Mouse (Mus musculus) cerebellum, postnatal 4 days (tissue): ENCODE measurements around the gene Ccdc38.
A peak's percentile ranks its signal among the peaks of the same experiment; 100 is the strongest.

Source experiments
- DNase-seq, 2 experiments: peaks; one replicate each; pipeline ENCODE4 v3.0.0; 2022; ENCODE audit warnings: low spot score in 2 of 2, mixed read lengths in 1 of 2

The Ccdc38 gene

DNA sequence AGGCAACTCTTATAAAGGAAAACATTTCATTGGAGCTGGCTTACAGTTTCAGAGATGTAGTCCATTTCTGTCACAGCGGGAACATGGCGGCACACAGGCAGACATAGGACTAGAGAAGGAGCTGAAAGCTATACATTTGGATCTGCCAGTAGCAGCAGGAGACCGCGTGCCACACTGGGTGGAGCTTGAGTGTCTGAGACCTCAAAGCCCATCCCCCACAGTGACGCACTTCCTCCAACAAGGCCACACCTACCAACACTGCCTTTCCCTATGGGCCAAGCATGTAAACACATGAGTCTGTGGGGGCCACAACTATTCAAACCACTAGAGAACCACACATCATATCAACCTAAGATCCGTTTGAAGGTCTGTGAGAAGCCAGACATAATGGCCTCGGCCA is 68.8 kb downstream of the Ccdc38 start:
- DNase-seq = no peak

DNA sequence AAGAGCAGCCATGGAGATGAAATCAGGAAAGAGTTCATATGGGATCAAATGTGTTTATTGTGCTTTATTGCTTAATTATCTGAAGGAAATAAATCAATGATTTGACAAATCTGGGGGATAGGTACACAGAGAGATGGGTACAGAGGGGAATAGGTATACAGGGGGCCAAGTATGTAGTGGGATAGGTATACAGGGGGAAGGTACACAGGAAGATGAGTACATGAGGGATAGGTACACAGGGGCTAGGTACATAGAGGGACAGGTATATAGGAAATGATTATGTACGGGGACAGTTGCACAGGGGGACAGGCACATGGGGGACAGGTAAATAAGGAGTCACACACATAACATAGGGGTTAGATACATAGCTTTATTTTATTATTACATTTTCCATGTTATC is 70.5 kb downstream of the Ccdc38 start:
- DNase-seq = no peak

DNA sequence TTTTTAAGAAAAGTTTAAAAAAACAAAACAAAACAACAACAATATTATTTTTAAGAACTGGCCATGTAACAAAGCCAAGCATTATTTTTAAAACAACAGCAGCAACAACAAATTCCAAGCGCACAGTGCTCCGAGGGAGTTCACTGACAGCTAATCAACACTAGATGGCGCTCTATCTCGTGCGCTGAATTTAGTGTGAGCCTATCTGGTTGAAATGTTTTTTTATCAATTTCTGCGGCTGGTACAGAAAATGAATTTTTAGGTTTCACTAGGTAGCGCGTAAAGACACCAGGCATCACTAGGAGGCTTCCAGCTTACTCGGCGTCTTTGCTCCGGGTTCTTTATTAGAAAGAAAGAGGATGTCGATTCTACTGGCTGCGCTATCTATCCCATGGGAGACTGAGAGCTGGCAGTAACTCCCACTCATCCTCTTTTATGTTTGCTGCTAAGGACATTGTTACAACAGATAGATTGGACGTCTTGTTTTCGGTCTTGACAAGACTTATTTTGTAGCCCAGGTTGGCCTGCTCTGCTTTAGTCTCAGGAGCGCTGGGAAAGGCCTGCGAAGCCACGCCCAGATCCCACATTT is 71.1 kb downstream of the Ccdc38 start:
- peak in 1 of 2 experiments; percentile 26 for DNase-seq

DNA sequence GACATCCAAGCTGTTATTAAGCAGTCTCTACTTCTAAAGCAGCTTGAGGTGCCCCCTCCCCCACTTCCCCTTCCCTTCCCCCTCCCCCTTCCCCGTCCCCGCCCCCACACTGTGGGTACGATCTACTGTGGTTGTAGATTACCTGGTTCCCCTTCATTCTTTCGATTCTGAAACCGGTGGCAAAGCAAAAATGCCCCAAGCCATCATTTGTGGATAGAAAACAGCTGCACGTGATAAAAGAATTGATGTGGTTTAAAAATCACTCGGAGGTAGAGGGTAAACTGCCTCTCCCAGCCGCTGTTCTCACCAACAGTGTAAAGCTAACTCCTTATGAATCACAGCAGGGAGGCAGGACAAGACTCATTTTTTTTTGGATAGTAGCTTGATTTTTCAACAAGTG is 74.4 kb downstream of the Ccdc38 start:
- no peak for DNase-seq

DNA sequence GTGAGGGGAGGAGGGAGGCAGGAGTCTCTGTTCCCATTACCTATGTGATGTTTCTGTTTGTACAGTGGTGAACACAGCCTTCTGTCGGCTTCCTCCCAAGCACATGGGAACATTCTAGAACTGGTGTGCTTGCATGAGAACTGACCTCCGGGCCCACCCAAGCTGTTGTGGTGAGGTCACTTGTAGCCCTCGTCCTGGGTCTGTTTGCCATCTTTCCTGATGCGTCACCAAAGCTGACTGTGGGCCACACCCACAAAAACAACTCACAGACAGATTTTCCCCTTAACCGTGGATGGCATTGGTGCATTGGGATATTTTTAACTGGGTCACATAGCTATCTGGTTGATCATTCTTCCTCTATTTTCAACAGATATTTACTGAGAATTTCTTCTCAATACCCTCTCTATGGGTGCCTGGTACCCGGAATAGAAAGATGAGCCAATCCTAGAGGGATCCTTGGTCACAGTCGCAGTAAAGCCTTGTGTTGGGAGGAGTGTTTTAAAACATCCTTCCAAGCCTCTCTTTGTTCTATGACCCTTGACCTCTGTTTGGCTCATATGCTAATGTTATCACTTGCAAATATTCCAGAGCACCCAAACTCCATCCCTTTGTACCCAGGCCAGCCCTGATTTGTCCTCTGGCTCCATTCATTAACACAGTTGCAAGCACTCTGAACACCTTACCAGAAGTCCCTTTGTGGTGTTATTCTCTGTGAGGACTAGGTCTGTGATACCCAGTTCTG is 80.2 kb downstream of the Ccdc38 start:
- DNase-seq = no peak

DNA sequence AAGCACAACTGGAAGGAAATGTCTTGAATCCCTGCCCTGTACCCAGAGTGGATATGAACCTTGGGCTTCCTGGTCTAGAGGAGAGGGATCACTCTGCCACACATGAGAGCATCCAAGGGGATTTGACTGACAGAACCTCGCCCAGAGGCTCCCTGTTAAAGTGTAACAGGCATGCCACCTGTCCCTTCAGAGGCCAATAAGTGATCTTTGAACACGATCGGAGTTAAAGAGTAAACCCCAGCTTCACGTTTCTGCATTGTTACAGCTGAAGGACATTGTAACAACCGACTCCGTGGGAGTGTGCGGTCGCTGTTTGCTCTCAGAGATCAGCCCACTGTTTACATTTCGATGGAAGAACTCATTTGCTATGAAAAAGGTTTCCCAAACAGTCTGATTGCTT is 83.3 kb downstream of the Ccdc38 start:
- DNase-seq = no peak

DNA sequence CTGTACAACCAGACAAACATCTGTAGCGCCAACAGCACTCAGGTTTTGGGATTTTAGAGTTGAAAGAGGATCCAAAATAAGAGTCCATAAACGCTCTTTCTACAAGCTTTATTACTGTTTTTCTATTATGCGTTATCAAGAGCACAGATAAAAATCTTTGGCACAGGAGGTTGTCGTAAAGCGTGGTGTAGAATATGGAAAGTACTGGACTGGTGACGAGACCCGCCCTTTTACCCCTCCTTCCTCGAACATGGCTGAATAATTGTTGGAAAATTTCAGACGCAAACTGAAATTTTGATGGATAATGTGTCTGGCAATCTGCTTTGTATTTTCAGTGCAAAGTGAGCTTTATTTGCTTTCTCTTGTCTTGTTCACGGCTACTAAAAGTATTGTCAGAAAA is 83.7 kb downstream of the Ccdc38 start:
- DNase-seq = no peak

DNA sequence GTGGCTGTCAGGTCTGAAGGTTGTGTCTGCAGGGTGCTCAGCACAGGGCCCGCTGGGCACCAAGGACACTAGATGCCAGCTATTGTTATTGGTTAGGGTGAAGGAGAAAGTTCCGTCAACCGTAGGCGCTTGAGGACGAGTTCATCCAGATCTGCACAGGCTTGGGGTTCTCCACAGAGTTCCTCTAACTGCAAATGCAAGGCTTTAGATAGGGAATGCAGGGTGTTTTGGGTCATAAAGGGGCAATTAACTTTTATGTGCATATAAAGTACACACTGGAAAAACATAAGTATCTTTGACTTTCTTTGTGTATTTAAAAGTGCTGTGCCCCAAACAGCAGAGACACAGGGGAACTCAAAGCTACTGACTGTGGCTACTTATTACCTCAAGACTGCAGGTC is 89.9 kb downstream of the Ccdc38 start:
- DNase-seq = no peak

DNA sequence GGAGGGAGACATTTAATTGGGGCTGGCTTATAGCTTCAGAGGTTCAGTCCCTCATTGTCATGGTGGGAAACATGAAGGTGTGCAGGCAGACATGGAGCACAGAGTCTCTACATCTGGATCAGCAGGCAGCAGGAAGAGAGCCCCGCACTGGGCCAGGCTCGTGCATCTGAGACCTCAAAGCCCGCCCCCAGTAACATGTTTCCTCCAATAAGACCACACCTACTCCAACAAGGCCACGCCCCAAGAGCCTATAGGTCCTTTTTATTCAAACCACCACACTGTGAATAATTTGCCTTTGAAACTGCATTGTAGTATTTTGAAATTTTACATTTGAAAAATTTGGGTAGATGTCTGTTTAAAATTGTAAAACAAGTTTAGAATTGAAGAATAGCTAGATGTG is 91.7 kb downstream of the Ccdc38 start:
- DNase-seq = no peak

DNA sequence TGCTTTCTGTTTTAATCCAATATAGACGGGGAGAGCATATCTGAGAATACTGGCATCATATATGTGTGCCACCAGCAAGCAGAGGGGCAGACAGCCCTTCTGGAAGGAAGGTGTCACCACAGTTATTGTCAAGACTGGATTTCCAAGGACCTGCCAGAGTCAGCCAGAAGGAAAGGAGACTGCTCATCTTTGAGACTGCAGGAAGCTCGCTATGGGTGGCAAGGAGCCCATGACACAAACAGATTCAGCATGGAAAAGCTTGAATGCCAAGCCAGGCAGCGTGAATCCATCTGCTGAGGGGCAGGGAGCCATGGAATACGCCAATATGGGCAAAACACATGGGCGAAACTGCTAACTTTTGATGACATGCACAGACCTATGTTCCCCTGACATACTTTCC is 93.1 kb downstream of the Ccdc38 start:
- peak in 1 of 2 experiments; percentile 61 for DNase-seq
